Comparison of ENCODE assay signal across 21 mouse cellular contexts in genomic region chr4:132389302-132389701, GRCm38 (mm10). TPM values are rescaled to one million over a fixed set of nuclear protein-coding genes. Genes with fewer than 3 reads are reported as not detected.
A peak's percentile ranks its signal among the peaks of the same experiment; 100 is the strongest.
DNase-seq lines count a peak whose midpoint lies in the region; ATAC-seq and TF ChIP-seq lines count a peak whose summit lies in the region.
"Had no signal": no experiment of that assay in that cellular context is flagged by ENCODE, and none has a peak within 500 bp of the region (broad histone marks: within the 10 kb centered on the region; RNA-seq: fewer than 3 reads in every experiment).

No protein-coding gene starts in this region.

- TF ChIP-seq POLR2A in thymus, adult 2 months (IDR thresholded peaks at IDR 0.05; ENCODE audit: control insufficient read depth, extremely low read depth, insufficient read depth, low read length, poor library complexity), result no peak

- H3K36me3 ChIP-seq in thymus, adult 2 months (ENCODE audit: control insufficient read depth, insufficient read depth, low read length), result peaks cover 6% of the 10 kb centered on the region; the same call in 1 of the 2 replicates
- no peaks in the 10 kb centered on the region for H3K36me3 ChIP-seq in hindbrain, postnatal 0 days (ENCODE audit: insufficient read depth, low read length)

- no peak overlapping the region for H3K9ac ChIP-seq in hindbrain, postnatal 0 days (replicated peaks; ENCODE audit: low read length)
- H3K9ac ChIP-seq: embryonic facial prominence, embryonic 13.5 days; forebrain, embryonic 13.5 days; forebrain, postnatal 0 days; heart, embryonic 15.5 days; hindbrain, embryonic 14.5 days had no signal

- WGBS in thymus, adult 2 months, result 87% methylated on average over 4 of the region's 4 CpGs
- WGBS in hindbrain, postnatal 0 days, result 90% methylated on average over 4 of the region's 4 CpGs

- no peaks in the 10 kb centered on the region for H3K27me3 ChIP-seq in thymus, adult 2 months (ENCODE audit: control insufficient read depth, insufficient read depth, low read length)
- H3K27me3 ChIP-seq in hindbrain, postnatal 0 days (ENCODE audit: insufficient read depth, low read length), result no peaks in the 10 kb centered on the region
- H3K27me3 ChIP-seq: embryonic facial prominence, embryonic 13.5 days; forebrain, embryonic 13.5 days; heart, embryonic 15.5 days had no signal

- H3K4me1 ChIP-seq in thymus, adult 2 months (replicated peaks; ENCODE audit: control insufficient read depth, insufficient read depth, low read length), result 0 out of 2 replicates have a peak, but pooled peaks cover 2% of the 10 kb centered on the region
- H3K4me1 ChIP-seq in hindbrain, postnatal 0 days (ENCODE audit: insufficient read depth, low read length), result no peaks in the 10 kb centered on the region
- H3K4me1 ChIP-seq: embryonic facial prominence, embryonic 13.5 days; hindbrain, embryonic 10.5 days had no signal

- no peak overlapping the region for H3K4me2 ChIP-seq in hindbrain, postnatal 0 days (ENCODE audit: low read depth, low read length)
- H3K4me2 ChIP-seq: embryonic facial prominence, embryonic 13.5 days; forebrain, embryonic 13.5 days; heart, embryonic 11.5 days; heart, embryonic 15.5 days; hindbrain, embryonic 14.5 days had no signal

- H3K27ac ChIP-seq in thymus, adult 2 months (ENCODE audit: control insufficient read depth, insufficient read depth, low read length), result peak overlapping the region; percentile 58; the same call in 1 of the 2 replicates
- no peak overlapping the region for H3K27ac ChIP-seq in hindbrain, postnatal 0 days
- H3K27ac ChIP-seq: embryonic facial prominence, embryonic 13.5 days; forebrain, embryonic 13.5 days; heart, embryonic 15.5 days; hindbrain, embryonic 10.5 days; hindbrain, embryonic 14.5 days had no signal

- no peak for DNase-seq in thymus, adult 2 months
- no peak for DNase-seq in thymus, postnatal 14 days
- peak; percentile 43 for DNase-seq in CD4-positive helper T cell, adult 2 months (ENCODE audit: low read depth, low spot score)
- DNase-seq in T-cell, adult 2 months (ENCODE audit: low spot score), result peak; percentile 8
- DNase-seq in naive thymus-derived CD4-positive, alpha-beta T cell, adult 2 months (ENCODE audit: low read depth), result peak; percentile 19
- DNase-seq in right cerebral cortex, adult 18-20 months, result no peak
- DNase-seq in hindbrain, postnatal 0 days (ENCODE audit: low spot score), result no peak
- no peak for DNase-seq in kidney, postnatal 36 days
- DNase-seq: adrenal gland, postnatal 10 days; cerebellum, adult 11 months; cerebellum, adult 8-10 months; cerebellum, postnatal 14 days; forebrain, postnatal 0 days; gastrocnemius, postnatal 14 days; heart, adult 2 months had no signal

- ATAC-seq in hindbrain, postnatal 0 days, result no peak
- ATAC-seq: forebrain, embryonic 13.5 days; forebrain, postnatal 0 days had no signal

- no peak overlapping the region for H3K4me3 ChIP-seq in thymus, adult 2 months (ENCODE audit: control insufficient read depth, insufficient read depth, low read length)
- no peak overlapping the region for H3K4me3 ChIP-seq in hindbrain, postnatal 0 days (ENCODE audit: low read length)
- H3K4me3 ChIP-seq: embryonic facial prominence, embryonic 13.5 days; forebrain, embryonic 13.5 days; heart, adult 2 months; heart, embryonic 15.5 days; hindbrain, embryonic 10.5 days had no signal

- no peaks in the 10 kb centered on the region for H3K9me3 ChIP-seq in hindbrain, postnatal 0 days (ENCODE audit: low read length)
- H3K9me3 ChIP-seq: embryonic facial prominence, embryonic 13.5 days; forebrain, embryonic 13.5 days; heart, embryonic 15.5 days; hindbrain, embryonic 10.5 days had no signal

- TF ChIP-seq CTCF in thymus, adult 2 months (IDR thresholded peaks at IDR 0.05; ENCODE audit: borderline replicate concordance, control insufficient read depth, extremely low read depth, insufficient read depth, low read length, poor library complexity), result no peak
- no peak for TF ChIP-seq CTCF in hindbrain, postnatal 0 days (IDR thresholded peaks at IDR 0.05; ENCODE audit: low read depth)

RNA-seq across cellular contexts. Expression of gene Phactr4, which starts 33.0 kb away (rescaled TPM):
- 11.3 and 13.0 TPM in 2 replicates for polyA plus RNA-seq in thymus, adult 2 months (2012; rRNA removed)
- 4.0 and 5.0 TPM in 2 replicates for total RNA-seq in hindbrain, postnatal 0 days (2014; rRNA removed)
- polyA plus RNA-seq in hindbrain, postnatal 0 days (2015; fragmentation: Nextera tagmentation; extraction: Ambion mirVana), result 5.2 and 5.4 TPM in 2 replicates

RNA-seq across cellular contexts. Expression of gene Rcc1, which starts 35.9 kb away (rescaled TPM):
- polyA plus RNA-seq in thymus, adult 2 months (2012; rRNA removed), result 31.9 and 40.8 TPM in 2 replicates
- 20.7 and 24.4 TPM in 2 replicates for total RNA-seq in hindbrain, postnatal 0 days (2014; rRNA removed)
- 28.8 and 29.7 TPM in 2 replicates for polyA plus RNA-seq in hindbrain, postnatal 0 days (2015; fragmentation: Nextera tagmentation; extraction: Ambion mirVana)

RNA-seq across cellular contexts. Expression of gene Trnau1ap, which starts 60.0 kb away (rescaled TPM):
- 18.9 and 23.1 TPM in 2 replicates for polyA plus RNA-seq in thymus, adult 2 months (2012; rRNA removed)
- 53.2 and 79.3 TPM in 2 replicates for total RNA-seq in hindbrain, postnatal 0 days (2014; rRNA removed)
- polyA plus RNA-seq in hindbrain, postnatal 0 days (2015; fragmentation: Nextera tagmentation; extraction: Ambion mirVana), result 56.6 and 62.6 TPM in 2 replicates

Comparison
In these comparisons a context has a peak if more than half of its experiments do, and no peak if none do; other contexts are left out.
1. DNase-seq: peak in CD4-positive helper T cell, adult 2 months (single experiment), T-cell, adult 2 months (single experiment) and naive thymus-derived CD4-positive, alpha-beta T cell, adult 2 months (single experiment); none in thymus, adult 2 months (single experiment), thymus, postnatal 14 days (single experiment), right cerebral cortex, adult 18-20 months (single experiment), hindbrain, postnatal 0 days (single experiment) and kidney, postnatal 36 days (0 of 2).